Mouse (Mus musculus) adrenal gland, postnatal 25 days (tissue): ENCODE results near the gene Ctsd. TPM values are rescaled to one million over a fixed set of nuclear protein-coding genes. Genes with fewer than 3 reads are reported as not detected.
"Not testable (repeated sequence)": the region's sequence is repeated elsewhere in the genome, so short reads cannot be mapped to it uniquely, and the experiment has no call there.

Experiments used
- DNase-seq: peaks from one replicate; pipeline ENCODE4 v3.0.0; 2021; ENCODE audit warnings: mixed read lengths
- total RNA-seq: library from RNA; stranded (reverse); gene quantifications from 2 replicates; pipeline ENCODE4 v1.2.3, GENCODE M21; 2021

Ctsd gene
- total RNA-seq, 1 experiment from 2014 or later: 1,043 TPM

- peak; percentile 92 for DNase-seq
Measured at GRCm38 (mm10) chr7:142334246-142334645, 53.6 kb downstream of the Ctsd start.

GRCm38 (mm10) chr7:142332741-142333140 lies 55.1 kb downstream of the Ctsd start:
- DNase-seq: not testable (repeated sequence)

- DNase-seq: no peak
Measured at GRCm38 (mm10) chr7:142331281-142331680, 56.6 kb downstream of the Ctsd start.

- DNase-seq: peak; percentile 30
Measured at GRCm38 (mm10) chr7:142330271-142330724, 57.5 kb downstream of the Ctsd start.

- no peak for DNase-seq
Measured at GRCm38 (mm10) chr7:142328507-142328906, 59.3 kb downstream of the Ctsd start.

- no peak for DNase-seq
Measured at GRCm38 (mm10) chr7:142326714-142327445, 61.0 kb downstream of the Ctsd start.

Other genes starting within 250 kb of the Ctsd start
- gene Gm45337, start 243.4 kb downstream of the Ctsd start, total RNA-seq: not detected in 2 replicates
- not detected in 2 replicates for gene Gm29735, start 230.9 kb downstream of the Ctsd start, total RNA-seq
- not detected in 2 replicates for gene Gm4553, start 222.3 kb downstream of the Ctsd start, total RNA-seq
- not detected in 2 replicates for gene Krtap5-2, start 212.0 kb downstream of the Ctsd start, total RNA-seq
- gene Gm10153, start 197.6 kb downstream of the Ctsd start, total RNA-seq: not detected in 2 replicates
- not detected in 2 replicates for gene Krtap5-3, start 186.7 kb downstream of the Ctsd start, total RNA-seq
- not detected in 2 replicates for gene Gm7579, start 176.2 kb downstream of the Ctsd start, total RNA-seq
- not detected in 2 replicates for gene Krtap5-5, start 158.1 kb downstream of the Ctsd start, total RNA-seq
- not detected in 2 replicates for gene Gm40460, start 147.0 kb downstream of the Ctsd start, total RNA-seq
- not detected in 2 replicates for gene Gm2431, start 129.7 kb downstream of the Ctsd start, total RNA-seq
- gene Gm4559, start 113.7 kb downstream of the Ctsd start, total RNA-seq: not detected in 2 replicates
- gene Krtap5-1, start 90.9 kb downstream of the Ctsd start, total RNA-seq: not detected in 2 replicates
- not detected in 2 replicates for gene Krtap5-4, start 84.5 kb downstream of the Ctsd start, total RNA-seq
- gene Ifitm10, start 14.3 kb downstream of the Ctsd start, total RNA-seq: 3.0 and 4.1 TPM in 2 replicates
- 0.55 TPM in 1 of 2 replicates, not detected in the other for gene Gm49369, start 5.4 kb downstream of the Ctsd start, total RNA-seq
- gene Syt8, start 46.8 kb upstream of the Ctsd start, total RNA-seq: not detected in 2 replicates
- not detected in 2 replicates for gene Tnni2, start 53.8 kb upstream of the Ctsd start, total RNA-seq
- 12.6 and 14.4 TPM in 2 replicates for gene Lsp1, start 72.8 kb upstream of the Ctsd start, total RNA-seq
- gene Tnnt3, start 110.8 kb upstream of the Ctsd start, total RNA-seq: not detected in 2 replicates
- gene Mrpl23, start 144.6 kb upstream of the Ctsd start, total RNA-seq: 4.5 and 13.8 TPM in 2 replicates